Mouse (Mus musculus) left cerebral cortex, postnatal 25 days (tissue): ENCODE measurements around the gene Usb1. TPM values are rescaled to one million over a fixed set of nuclear protein-coding genes. Genes with fewer than 3 reads are reported as not detected.

Experiments used
- DNase-seq, 2 experiments: peaks; one replicate each; pipeline ENCODE4 v3.0.0; 2022; ENCODE audit warnings: low spot score in 2 of 2, mixed read lengths in 1 of 2
- intact Hi-C: fragments of 180-260 bp; cut with DNase I; formaldehyde crosslinking; loops from one replicate; pipeline ENCODE4 v1.15.1; 2025
- total RNA-seq, 2 experiments: library from RNA; stranded (reverse); gene quantifications; 2 replicates each; pipeline ENCODE4 v1.2.3; 2021

Gene Usb1
- total RNA-seq, 2 experiments from 2014 or later = 13.5 to 14.0 TPM

GRCm38 (mm10) chr8:95395186-95395918 lies 63.3 kb downstream of the Usb1 start:
- intact Hi-C loops = no loop called here
- no peak for DNase-seq

DNA sequence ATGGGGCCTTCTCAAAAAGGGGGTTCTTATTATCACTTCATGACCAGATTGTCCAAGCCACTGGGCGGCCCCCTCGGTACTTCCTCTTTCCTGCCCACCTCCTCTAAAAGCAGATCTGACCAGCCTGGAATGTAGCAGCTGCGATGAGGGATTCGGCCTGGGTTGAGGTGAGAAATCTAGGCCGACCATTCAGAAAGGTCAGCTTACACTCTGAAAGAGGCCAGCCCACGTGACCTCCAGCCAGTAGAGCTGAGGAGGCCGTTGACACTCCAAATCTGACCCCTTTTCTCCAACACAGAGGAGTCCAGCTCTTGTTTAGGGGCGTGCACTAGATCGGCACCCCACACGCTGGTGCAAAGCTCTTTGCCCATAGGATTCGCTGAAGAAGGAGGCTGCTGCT lies 64.7 kb downstream of the Usb1 start:
- no peak for DNase-seq
- intact Hi-C loops = no loop called here

Other genes with a start within 250 kb of the Usb1 start
- gene Kifc3, start 129.5 kb upstream of the Usb1 start, total RNA-seq = 10 to 100 TPM; 52.6 to 53.0 TPM
- under 1 TPM; 0.48 to 0.53 TPM for gene Cngb1, start 25.7 kb upstream of the Usb1 start, total RNA-seq
- gene Tepp, start 21.7 kb upstream of the Usb1 start, total RNA-seq = not detected
- 10 to 100 TPM; 15.0 to 17.5 TPM for gene Zfp319, start 334 bp upstream of the Usb1 start, total RNA-seq
- gene Mmp15, start 20.0 kb downstream of the Usb1 start, total RNA-seq = 10 to 100 TPM; 20.9 TPM
- gene Cfap20, start 102.6 kb downstream of the Usb1 start, total RNA-seq = 10 to 100 TPM; 57.8 to 60.0 TPM
- 10 to 100 TPM; 92.1 to 99.1 TPM for gene Csnk2a2, start 157.8 kb downstream of the Usb1 start, total RNA-seq
- 1 to 10 TPM; 2.0 to 2.2 TPM for gene Ccdc113, start 201.8 kb downstream of the Usb1 start, total RNA-seq
- gene Prss54, start 244.1 kb downstream of the Usb1 start, total RNA-seq = not detected